Mouse (Mus musculus) R1 (cell line): ENCODE data around the gene Gm6871.
"Not testable (repeated sequence)": the region's sequence is repeated elsewhere in the genome, so short reads cannot be mapped to it uniquely, and the experiment has no call there.

Experiments used
- DNase-seq: peaks from one replicate; pipeline ENCODE4 v3.0.0-alpha.2; 2018; ENCODE audit warnings: low read depth, low spot score

Gene Gm6871

GRCm38 (mm10) chr7:41573562-41573961 is at the start of gene Gm6871:
Gene Gm6871 (minus strand): TSS chr7:41573662.
- DNase-seq, result peak; percentile 21

- DNase-seq, result not testable (repeated sequence)
Observed at GRCm38 (mm10) chr7:41616241-41616640, 42.8 kb upstream of the Gm6871 start.

- DNase-seq, result no peak
Observed at GRCm38 (mm10) chr7:41611654-41612053, 38.2 kb upstream of the Gm6871 start.

- DNase-seq, result peak; percentile 72
Observed at GRCm38 (mm10) chr7:41599932-41600548, 26.6 kb upstream of the Gm6871 start.

- DNase-seq, result peak; percentile 98
Observed at GRCm38 (mm10) chr7:41599034-41599813, 25.8 kb upstream of the Gm6871 start, which contains the start of gene 2610021A01Rik. Gene 2610021A01Rik (plus strand): TSS chr7:41599230.

- DNase-seq, result no peak
Observed at GRCm38 (mm10) chr7:41598615-41599014, 25.2 kb upstream of the Gm6871 start.

GRCm38 (mm10) chr7:41587831-41588230 is 14.4 kb upstream of the Gm6871 start:
- DNase-seq, result peak; percentile 90

- DNase-seq, result peak; percentile 97
Observed at GRCm38 (mm10) chr7:41582028-41582427, 8.6 kb upstream of the Gm6871 start.

GRCm38 (mm10) chr7:41577956-41578355 is 4.5 kb upstream of the Gm6871 start:
- no peak for DNase-seq

GRCm38 (mm10) chr7:41560681-41561080 is 12.8 kb downstream of the Gm6871 start:
- peak; percentile 96 for DNase-seq

GRCm38 (mm10) chr7:41512672-41513071 is 60.8 kb downstream of the Gm6871 start:
- peak; percentile 87 for DNase-seq

GRCm38 (mm10) chr7:41512207-41512606 is 61.3 kb downstream of the Gm6871 start:
- DNase-seq, result peak; percentile 83

- DNase-seq, result peak; percentile 44
Observed at GRCm38 (mm10) chr7:41502402-41502801, 71.1 kb downstream of the Gm6871 start.

- peak; percentile 84 for DNase-seq
Observed at GRCm38 (mm10) chr7:41500151-41500934, 73.1 kb downstream of the Gm6871 start.

- DNase-seq, result peak; percentile 97
Observed at GRCm38 (mm10) chr7:41499389-41500049, 73.9 kb downstream of the Gm6871 start, which contains the start of the genes Gm20449 and AW146154. Gene Gm20449 (minus strand): TSS chr7:41499417. Gene AW146154 (minus strand): TSS chr7:41499890.

- DNase-seq, result not testable (repeated sequence)
Observed at GRCm38 (mm10) chr7:41499018-41499388, 74.5 kb downstream of the Gm6871 start.

- not testable (repeated sequence) for DNase-seq
Observed at GRCm38 (mm10) chr7:41498464-41498863, 75.0 kb downstream of the Gm6871 start.

GRCm38 (mm10) chr7:41497871-41498270 is 75.6 kb downstream of the Gm6871 start:
- DNase-seq, result no peak
